Mouse (Mus musculus) spleen, adult 2 months (tissue): ENCODE measurements around the gene Gpc6.

Experiments used
- CTCF ChIP-seq: fragments of 200-500 bp; IDR thresholded peaks from 2 replicates; pipeline ENCODE4 v1.5.1; 2011; ENCODE audit warnings: mild to moderate bottlenecking, inconsistent platforms; ENCODE audit not compliant: insufficient read depth, insufficient read length, insufficient replicate concordance; ENCODE audit errors: extremely low read depth
- POLR2A ChIP-seq: fragments of 200-500 bp; IDR thresholded peaks from 2 replicates; pipeline ENCODE4 v1.6.1; 2011; ENCODE audit warnings: low read depth, low read length, inconsistent platforms

DNA sequence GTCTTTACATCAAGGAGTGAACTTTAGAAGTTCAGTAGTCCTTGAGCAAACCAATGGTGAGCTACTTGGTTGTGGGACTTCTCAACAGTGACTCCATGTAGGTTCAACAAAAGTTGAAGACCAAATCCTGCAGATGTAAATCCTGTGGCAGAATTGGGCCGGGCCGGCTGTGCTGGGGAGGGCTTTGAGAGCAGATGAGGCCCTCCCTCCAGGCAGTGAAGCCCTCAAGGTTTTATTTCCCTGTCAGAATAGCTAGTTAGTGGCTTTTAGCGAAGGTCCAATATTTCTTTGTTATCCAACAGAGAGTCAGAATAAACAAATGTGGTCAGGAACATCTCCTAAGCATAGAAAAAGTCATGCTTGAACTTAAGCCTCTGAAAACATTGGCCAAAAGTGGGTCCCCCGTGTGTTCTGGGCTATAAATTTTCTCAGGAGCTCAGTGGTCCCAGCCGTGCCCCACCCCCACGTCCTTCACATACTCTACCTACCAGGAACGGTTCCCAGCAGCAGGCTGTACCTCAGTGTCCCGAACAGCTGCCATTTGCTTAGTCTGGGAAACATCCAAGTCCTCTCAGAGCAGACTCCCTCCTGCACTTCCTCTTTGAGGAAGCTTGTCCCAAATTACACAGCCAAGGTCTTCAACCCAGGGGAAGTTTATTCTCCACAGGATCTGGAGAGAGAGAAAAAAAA, 983.3 kb downstream of the Gpc6 start:
- TF ChIP-seq CTCF (no peak), POLR2A (no peak)
